Mouse (Mus musculus): ENCODE measurements around the gene Sox13. TPM values are rescaled to one million over a fixed set of nuclear protein-coding genes. Genes with fewer than 3 reads are reported as not detected.

Sox13 gene
- polyA plus RNA-seq, 1 experiment from 2014 or later, result 12.5 TPM

GRCm38 (mm10) chr1:133437916-133438683 is 13.9 kb upstream of the Sox13 start:
- peaks cover 5% of the 10 kb centered on the region; the same call in 1 of the 2 replicates for H3K4me1 ChIP-seq (replicated peaks; ENCODE audit: control insufficient read depth, insufficient read depth, low read length)
- 0 out of 2 replicates have a peak overlapping the region, but pooled peaks have one; percentile 30 for H3K27ac ChIP-seq (ENCODE audit: low read depth, low read length)
- 0 out of 2 replicates have a peak overlapping the region, but pooled peaks have one; percentile 5 for H3K9ac ChIP-seq (ENCODE audit: low read depth, low read length)
- ATAC-seq (ENCODE audit: low FRiP score) (no peak), DNase-seq (ENCODE audit: low spot score) (no peak)
- H3K27me3 ChIP-seq (ENCODE audit: control insufficient read depth, insufficient read depth, low read length), result no peaks in the 10 kb centered on the region
- H3K4me2 ChIP-seq (replicated peaks; ENCODE audit: low read depth, low read length), result no peak overlapping the region
- no peaks in the 10 kb centered on the region for H3K36me3 ChIP-seq (ENCODE audit: control insufficient read depth, insufficient read depth, low read length)
- 45% methylated on average over 14 of the region's 14 CpGs for WGBS
- H3K9me3 ChIP-seq (ENCODE audit: control insufficient read depth, low read length), result no peaks in the 10 kb centered on the region
- no peak overlapping the region for H3K4me3 ChIP-seq (ENCODE audit: low read depth, low read length)

- H3K27ac ChIP-seq (ENCODE audit: low read depth, low read length), result peak overlapping the region; percentile 3; the same call in 1 of the 2 replicates
- H3K9ac ChIP-seq (ENCODE audit: low read depth, low read length), result no peak overlapping the region
- H3K4me3 ChIP-seq (ENCODE audit: low read depth, low read length), result no peak overlapping the region
- peaks cover 5% of the 10 kb centered on the region; the same call in 1 of the 2 replicates for H3K4me1 ChIP-seq (replicated peaks; ENCODE audit: control insufficient read depth, insufficient read depth, low read length)
- no peak; the same call in 1 of the 2 replicates for ATAC-seq (ENCODE audit: low FRiP score)
- 11% methylated on average over 10 of the region's 10 CpGs for WGBS
- H3K4me2 ChIP-seq (replicated peaks; ENCODE audit: low read depth, low read length), result peak overlapping the region; percentile 0; the same call in 1 of the 2 replicates
- no peak for DNase-seq (ENCODE audit: low spot score)
- H3K27me3 ChIP-seq (ENCODE audit: control insufficient read depth, insufficient read depth, low read length), result no peaks in the 10 kb centered on the region
- H3K36me3 ChIP-seq (ENCODE audit: control insufficient read depth, insufficient read depth, low read length), result no peaks in the 10 kb centered on the region
- H3K9me3 ChIP-seq (ENCODE audit: control insufficient read depth, low read length), result no peaks in the 10 kb centered on the region
These were observed 10.6 kb upstream of the Sox13 start for GRCm38 (mm10) chr1:133434756-133435112.

GRCm38 (mm10) chr1:133434018-133434755 is 10.0 kb upstream of the Sox13 start:
- Histone ChIP-seq H3K4me1 (replicated peaks; ENCODE audit: control insufficient read depth, insufficient read depth, low read length) (peaks cover 5% of the 10 kb centered on the region; the same call in 1 of the 2 replicates), H3K4me3 (ENCODE audit: low read depth, low read length) (0 out of 2 replicates have a peak overlapping the region, but pooled peaks have one; percentile 4), H3K36me3 (ENCODE audit: control insufficient read depth, insufficient read depth, low read length) (no peaks in the 10 kb centered on the region), H3K27me3 (ENCODE audit: control insufficient read depth, insufficient read depth, low read length) (no peaks in the 10 kb centered on the region), H3K9me3 (ENCODE audit: control insufficient read depth, low read length) (no peaks in the 10 kb centered on the region), H3K27ac (ENCODE audit: low read depth, low read length) (peak overlapping the region; percentile 67), H3K9ac (ENCODE audit: low read depth, low read length) (peak overlapping the region; percentile 32; the same call in 1 of the 2 replicates), H3K4me2 (replicated peaks; ENCODE audit: low read depth, low read length) (peak overlapping the region; percentile 24; the same call in 1 of the 2 replicates)
- DNase-seq (ENCODE audit: low spot score) (peak; percentile 84), ATAC-seq (ENCODE audit: low FRiP score) (peak; percentile 85)
- 4% methylated on average over 9 of the region's 12 CpGs for WGBS

- DNase-seq (ENCODE audit: low spot score), result no peak
- Histone ChIP-seq H3K4me1 (replicated peaks; ENCODE audit: control insufficient read depth, insufficient read depth, low read length) (peaks cover 5% of the 10 kb centered on the region; the same call in 1 of the 2 replicates), H3K4me2 (replicated peaks; ENCODE audit: low read depth, low read length) (no peak overlapping the region), H3K4me3 (ENCODE audit: low read depth, low read length) (no peak overlapping the region), H3K27ac (ENCODE audit: low read depth, low read length) (no peak overlapping the region), H3K9ac (ENCODE audit: low read depth, low read length) (no peak overlapping the region), H3K9me3 (ENCODE audit: control insufficient read depth, low read length) (no peaks in the 10 kb centered on the region), H3K27me3 (ENCODE audit: control insufficient read depth, insufficient read depth, low read length) (no peaks in the 10 kb centered on the region), H3K36me3 (ENCODE audit: control insufficient read depth, insufficient read depth, low read length) (no peaks in the 10 kb centered on the region)
- 15% methylated on average over 2 of the region's 2 CpGs for WGBS
- ATAC-seq (ENCODE audit: low FRiP score), result no peak
These were observed 8.4 kb upstream of the Sox13 start for GRCm38 (mm10) chr1:133432566-133432965.

GRCm38 (mm10) chr1:133431133-133431532 is 7.0 kb upstream of the Sox13 start:
- ATAC-seq (ENCODE audit: low FRiP score) (no peak), DNase-seq (ENCODE audit: low spot score) (no peak)

GRCm38 (mm10) chr1:133424547-133425140 is 467 bp upstream of the Sox13 start:
- DNase-seq (ENCODE audit: low spot score) (no peak), ATAC-seq (ENCODE audit: low FRiP score) (peak; percentile 57; the same call in 1 of the 2 replicates)
- H3K36me3 ChIP-seq (ENCODE audit: control insufficient read depth, insufficient read depth, low read length), result no peaks in the 10 kb centered on the region
- peak overlapping the region; percentile 91; the same call in 1 of the 2 replicates for H3K4me3 ChIP-seq (ENCODE audit: low read depth, low read length)
- no peaks in the 10 kb centered on the region for H3K27me3 ChIP-seq (ENCODE audit: control insufficient read depth, insufficient read depth, low read length)
- peaks cover 12% of the 10 kb centered on the region; the same call in 1 of the 2 replicates for H3K4me1 ChIP-seq (replicated peaks; ENCODE audit: control insufficient read depth, insufficient read depth, low read length)
- no peak overlapping the region for H3K9ac ChIP-seq (ENCODE audit: low read depth, low read length)
- 63% methylated on average over 4 of the region's 4 CpGs for WGBS
- H3K9me3 ChIP-seq (ENCODE audit: control insufficient read depth, low read length), result no peaks in the 10 kb centered on the region
- no peak overlapping the region for H3K4me2 ChIP-seq (replicated peaks; ENCODE audit: low read depth, low read length)
- no peak overlapping the region for H3K27ac ChIP-seq (ENCODE audit: low read depth, low read length)

More at GRCm38 (mm10) chr1:133431133-133431532, 7.0 kb upstream of the Sox13 start:
- H3K9me3 ChIP-seq (ENCODE audit: control insufficient read depth, low read length), result no peaks in the 10 kb centered on the region
- no peak overlapping the region for H3K4me2 ChIP-seq (replicated peaks; ENCODE audit: low read depth, low read length)
- H3K4me3 ChIP-seq (ENCODE audit: low read depth, low read length), result no peak overlapping the region
- H3K27me3 ChIP-seq (ENCODE audit: control insufficient read depth, insufficient read depth, low read length), result no peaks in the 10 kb centered on the region
- WGBS, result 90% methylated on average over 2 of the region's 2 CpGs
- H3K27ac ChIP-seq (ENCODE audit: low read depth, low read length), result no peak overlapping the region
- H3K4me1 ChIP-seq (replicated peaks; ENCODE audit: control insufficient read depth, insufficient read depth, low read length), result peaks cover 5% of the 10 kb centered on the region; the same call in 1 of the 2 replicates
- H3K36me3 ChIP-seq (ENCODE audit: control insufficient read depth, insufficient read depth, low read length), result no peaks in the 10 kb centered on the region
- no peak overlapping the region for H3K9ac ChIP-seq (ENCODE audit: low read depth, low read length)

- H3K9me3 ChIP-seq (ENCODE audit: control insufficient read depth, low read length), result no peaks in the 10 kb centered on the region
- DNase-seq (ENCODE audit: low spot score), result peak; percentile 70
- H3K4me2 ChIP-seq (replicated peaks; ENCODE audit: low read depth, low read length), result peak overlapping the region; percentile 77
- H3K27ac ChIP-seq (ENCODE audit: low read depth, low read length), result peak overlapping the region; percentile 97
- no peak for ATAC-seq (ENCODE audit: low FRiP score)
- H3K36me3 ChIP-seq (ENCODE audit: control insufficient read depth, insufficient read depth, low read length), result no peaks in the 10 kb centered on the region
- peak overlapping the region; percentile 91 for H3K4me3 ChIP-seq (ENCODE audit: low read depth, low read length)
- WGBS, result under 1% methylated on average over 31 of the region's 31 CpGs
- H3K27me3 ChIP-seq (ENCODE audit: control insufficient read depth, insufficient read depth, low read length), result no peaks in the 10 kb centered on the region
- H3K4me1 ChIP-seq (replicated peaks; ENCODE audit: control insufficient read depth, insufficient read depth, low read length), result peaks cover 20% of the 10 kb centered on the region
- peak overlapping the region; percentile 95 for H3K9ac ChIP-seq (ENCODE audit: low read depth, low read length)
These were observed 1.0 kb downstream of the Sox13 start for GRCm38 (mm10) chr1:133423166-133423542.

GRCm38 (mm10) chr1:133422615-133423161 is 1.5 kb downstream of the Sox13 start:
- under 1% methylated on average over 29 of the region's 29 CpGs for WGBS
- no peaks in the 10 kb centered on the region for H3K9me3 ChIP-seq (ENCODE audit: control insufficient read depth, low read length)
- H3K27me3 ChIP-seq (ENCODE audit: control insufficient read depth, insufficient read depth, low read length), result no peaks in the 10 kb centered on the region
- DNase-seq (ENCODE audit: low spot score), result peak; percentile 59
- peaks cover 20% of the 10 kb centered on the region for H3K4me1 ChIP-seq (replicated peaks; ENCODE audit: control insufficient read depth, insufficient read depth, low read length)
- peak overlapping the region; percentile 91 for H3K4me3 ChIP-seq (ENCODE audit: low read depth, low read length)
- no peaks in the 10 kb centered on the region for H3K36me3 ChIP-seq (ENCODE audit: control insufficient read depth, insufficient read depth, low read length)
- peak; percentile 28; the same call in 1 of the 2 replicates for ATAC-seq (ENCODE audit: low FRiP score)
- peak overlapping the region; percentile 97 for H3K27ac ChIP-seq (ENCODE audit: low read depth, low read length)
- peak overlapping the region; percentile 95 for H3K9ac ChIP-seq (ENCODE audit: low read depth, low read length)
- peak overlapping the region; percentile 77 for H3K4me2 ChIP-seq (replicated peaks; ENCODE audit: low read depth, low read length)

Measured in hindbrain, embryonic 11.5 days (tissue).